Mouse (Mus musculus) olfactory bulb, adult 2 months (tissue): ENCODE results near the gene Kng1. TPM values are rescaled to one million over a fixed set of nuclear protein-coding genes. Genes with fewer than 3 reads are reported as not detected.

Experiments used
- H3K27ac ChIP-seq: fragments of 200-500 bp; 2 replicates; pipeline ENCODE4 v1.5.1; 2012; ENCODE audit warnings: low read depth, low read length; ENCODE audit not compliant: insufficient read depth
- H3K4me1 ChIP-seq: fragments of 200-500 bp; 2 replicates; pipeline ENCODE4 v1.6.1; 2012; ENCODE audit warnings: low read length; ENCODE audit not compliant: control insufficient read depth, insufficient read depth
- H3K4me3 ChIP-seq: fragments of 200-500 bp; 2 replicates; pipeline ENCODE4 v1.5.1; 2012; ENCODE audit warnings: mild to moderate bottlenecking, low read depth, low read length, moderate library complexity; ENCODE audit not compliant: insufficient read depth
- CTCF ChIP-seq: fragments of 200-500 bp; IDR thresholded peaks from 2 replicates; pipeline ENCODE4 v1.5.1; 2012; ENCODE audit warnings: low read depth, mild to moderate bottlenecking, low read length, moderate library complexity; ENCODE audit not compliant: insufficient read depth
- POLR2A ChIP-seq: fragments of 200-500 bp; IDR thresholded peaks from 2 replicates; pipeline ENCODE4 v1.6.1; 2012; ENCODE audit warnings: mild to moderate bottlenecking, low read depth, low read length, moderate library complexity; ENCODE audit not compliant: insufficient read depth
- WGBS: fragments of 180-500 bp; shearing (Covaris S2); methylation state at CpG from one replicate; pipeline ENCODE4 v1.1.7; 2018; 5-methylcytosine and 5-hydroxymethylcytosine counted together
- polyA plus RNA-seq: library from polyadenylated mRNA; stranded (reverse); fragments of >200 nt; gene quantifications from 2 replicates; pipeline ENCODE4 v1.2.4, GENCODE M21; 2012; ENCODE audit warnings: low replicate concordance; ENCODE audit not compliant: missing spikeins, insufficient read depth, insufficient read length

The Kng1 gene
- polyA plus RNA-seq, 1 experiment: not detected

- no peak for TF ChIP-seq CTCF
- no peak for TF ChIP-seq POLR2A
- Histone ChIP-seq H3K4me1 (peaks cover 8% of the 10 kb centered on the region), H3K4me3 (no peak overlapping the region; the same call in 1 of the 2 replicates), H3K27ac (no peak overlapping the region)
- WGBS: 24% methylated on average over 15 of the region's 15 CpGs
Observed at GRCm38 (mm10) chr16:23102340-23103037, 44.8 kb downstream of the Kng1 start.

GRCm38 (mm10) chr16:23103038-23103745 lies 45.5 kb downstream of the Kng1 start:
- peaks cover 8% of the 10 kb centered on the region for H3K4me1 ChIP-seq
- no peak overlapping the region; the same call in 1 of the 2 replicates for H3K4me3 ChIP-seq
- TF ChIP-seq CTCF: no peak
- no peak for TF ChIP-seq POLR2A
- H3K27ac ChIP-seq: no peak overlapping the region
- 44% methylated on average over 17 of the region's 17 CpGs for WGBS

DNA sequence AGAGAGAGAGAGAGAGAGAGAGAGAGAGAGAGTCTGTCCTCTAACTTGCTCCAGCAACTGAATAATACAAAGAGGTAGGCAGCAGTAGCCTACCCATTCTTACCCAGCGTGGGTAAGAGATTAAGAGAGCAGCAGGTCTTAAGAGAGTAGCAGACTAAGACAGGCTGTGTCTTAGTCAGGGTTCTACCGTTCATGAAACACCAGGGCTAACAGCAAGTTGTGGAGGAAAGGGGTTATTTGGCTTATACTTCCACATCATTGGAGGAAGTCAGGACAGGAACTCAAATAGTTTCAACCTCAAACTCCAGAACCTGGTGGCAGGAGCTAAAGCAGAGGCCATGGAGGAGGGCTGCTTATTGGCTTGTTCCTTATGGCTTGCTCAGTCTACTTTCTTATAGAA lies 46.2 kb downstream of the Kng1 start:
- no peak for TF ChIP-seq POLR2A
- no peak for TF ChIP-seq CTCF
- WGBS: 61% methylated on average over 2 of the region's 2 CpGs
- Histone ChIP-seq H3K4me3 (no peak overlapping the region), H3K27ac (no peak overlapping the region), H3K4me1 (peaks cover 8% of the 10 kb centered on the region)

GRCm38 (mm10) chr16:23106121-23106520 lies 48.5 kb downstream of the Kng1 start:
- Histone ChIP-seq H3K4me3 (no peak overlapping the region), H3K4me1 (peaks cover 3% of the 10 kb centered on the region; the same call in 1 of the 2 replicates), H3K27ac (no peak overlapping the region)
- TF ChIP-seq CTCF (no peak), POLR2A (no peak)
- WGBS: 85% methylated on average over 7 of the region's 7 CpGs

GRCm38 (mm10) chr16:23107231-23107942 lies 49.7 kb downstream of the Kng1 start, which contains the start of gene Eif4a2:
Gene Eif4a2 (plus strand): TSS chr16:23107444.
- peaks cover 3% of the 10 kb centered on the region; the same call in 1 of the 2 replicates for H3K4me1 ChIP-seq
- no peak for TF ChIP-seq CTCF
- peak; percentile 85 for TF ChIP-seq POLR2A
- under 1% methylated on average over 71 of the region's 71 CpGs for WGBS
- H3K27ac ChIP-seq: peak within 1 kb of the TSS; percentile 99
- H3K4me3 ChIP-seq: peak within 1 kb of the TSS; percentile 92

DNA sequence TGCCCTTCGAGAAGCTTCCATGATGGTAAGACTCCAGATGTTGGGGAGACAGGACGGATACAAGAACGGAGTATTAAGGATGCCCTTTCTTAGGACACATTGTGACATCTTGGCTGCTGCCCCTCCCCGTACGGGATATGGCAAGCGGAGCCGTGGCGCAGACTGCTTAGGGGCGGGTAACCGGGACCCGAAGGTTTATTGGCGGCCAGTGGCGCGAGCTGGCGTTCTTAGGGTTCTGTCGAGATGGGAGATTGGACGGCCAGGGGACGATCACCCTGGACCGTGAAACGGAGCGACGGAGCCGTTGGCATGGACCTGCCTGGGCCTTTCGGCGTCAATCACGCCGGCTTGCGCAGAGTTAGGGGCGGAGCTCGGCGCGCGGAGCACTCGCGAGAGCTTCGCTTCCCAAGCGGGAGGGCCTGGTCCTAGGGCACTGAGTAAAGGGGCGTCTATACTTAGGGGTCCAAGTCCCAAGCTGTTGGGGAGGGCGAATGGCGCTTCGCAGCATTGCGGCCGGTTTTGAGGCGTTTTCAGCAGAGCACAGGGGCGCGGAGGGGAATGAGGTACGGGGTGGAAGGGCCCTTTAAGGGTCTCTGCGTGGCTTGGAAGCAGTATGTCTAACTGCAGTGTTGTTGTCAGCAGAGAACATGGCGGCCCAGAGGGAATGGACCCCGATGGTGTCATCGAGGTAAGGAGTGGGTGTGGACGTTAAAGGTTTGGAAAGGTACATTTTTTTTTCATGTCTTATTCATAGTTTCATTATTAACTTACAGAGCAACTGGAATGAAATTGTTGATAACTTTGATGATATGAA lies 50.5 kb downstream of the Kng1 start:
- Histone ChIP-seq H3K4me3 (peak overlapping the region; percentile 92), H3K4me1 (no peaks in the 10 kb centered on the region), H3K27ac (peak overlapping the region; percentile 99)
- TF ChIP-seq CTCF: no peak
- TF ChIP-seq POLR2A: no peak; the same call in 1 of the 2 replicates
- under 1% methylated on average over 52 of the region's 52 CpGs for WGBS

GRCm38 (mm10) chr16:23108943-23109342 lies 51.3 kb downstream of the Kng1 start:
- no peak overlapping the region for H3K27ac ChIP-seq
- no peaks in the 10 kb centered on the region for H3K4me1 ChIP-seq
- no peak overlapping the region for H3K4me3 ChIP-seq
- 2% methylated on average over 5 of the region's 5 CpGs for WGBS
- TF ChIP-seq CTCF (no peak), POLR2A (no peak)
